Mouse (Mus musculus): Measurements from ENCODE around the gene Nkd2. TPM values are rescaled to one million over a fixed set of nuclear protein-coding genes. Genes with fewer than 3 reads are reported as not detected.

The Nkd2 gene
- polyA plus RNA-seq, 1 experiment from 2014 or later, result 12.3 TPM

GRCm38 (mm10) chr13:73827243-73827642, 20.2 kb downstream of the Nkd2 start:
- Histone ChIP-seq H3K9me3 (ENCODE audit: control insufficient read depth, low read length) (no peaks in the 10 kb centered on the region), H3K27me3 (ENCODE audit: control insufficient read depth, insufficient read depth, low read length) (no peaks in the 10 kb centered on the region), H3K4me2 (ENCODE audit: low read depth, low read length, severe bottlenecking) (no peak overlapping the region), H3K4me1 (replicated peaks; ENCODE audit: control insufficient read depth, insufficient read depth, low read length) (no peaks in the 10 kb centered on the region), H3K36me3 (ENCODE audit: control insufficient read depth, insufficient read depth, low read length) (no peaks in the 10 kb centered on the region), H3K9ac (ENCODE audit: low read length) (no peak overlapping the region), H3K27ac (ENCODE audit: low read depth, low read length) (no peak overlapping the region), H3K4me3 (ENCODE audit: low read depth, low read length) (no peak overlapping the region)
- 93% methylated on average over 8 of the region's 8 CpGs for WGBS
- DNase-seq (ENCODE audit: low spot score) (no peak), ATAC-seq (replicated peaks; ENCODE audit: low FRiP score) (no peak)

GRCm38 (mm10) chr13:73823711-73824110, 23.7 kb downstream of the Nkd2 start:
- H3K4me1 ChIP-seq (replicated peaks; ENCODE audit: control insufficient read depth, insufficient read depth, low read length), result no peaks in the 10 kb centered on the region
- no peak overlapping the region for H3K27ac ChIP-seq (ENCODE audit: low read depth, low read length)
- H3K4me2 ChIP-seq (ENCODE audit: low read depth, low read length, severe bottlenecking), result no peak overlapping the region
- DNase-seq (ENCODE audit: low spot score), result no peak
- no peaks in the 10 kb centered on the region for H3K36me3 ChIP-seq (ENCODE audit: control insufficient read depth, insufficient read depth, low read length)
- WGBS, result 90% methylated on average over 6 of the region's 6 CpGs
- H3K9ac ChIP-seq (ENCODE audit: low read length), result no peak overlapping the region
- H3K9me3 ChIP-seq (ENCODE audit: control insufficient read depth, low read length), result no peaks in the 10 kb centered on the region
- ATAC-seq (replicated peaks; ENCODE audit: low FRiP score), result no peak
- no peak overlapping the region for H3K4me3 ChIP-seq (ENCODE audit: low read depth, low read length)
- H3K27me3 ChIP-seq (ENCODE audit: control insufficient read depth, insufficient read depth, low read length), result no peaks in the 10 kb centered on the region

GRCm38 (mm10) chr13:73822187-73822800, 25.1 kb downstream of the Nkd2 start:
- no peaks in the 10 kb centered on the region for H3K4me1 ChIP-seq (replicated peaks; ENCODE audit: control insufficient read depth, insufficient read depth, low read length)
- H3K9ac ChIP-seq (ENCODE audit: low read length), result no peak overlapping the region
- no peaks in the 10 kb centered on the region for H3K36me3 ChIP-seq (ENCODE audit: control insufficient read depth, insufficient read depth, low read length)
- no peak overlapping the region for H3K4me2 ChIP-seq (ENCODE audit: low read depth, low read length, severe bottlenecking)
- DNase-seq (ENCODE audit: low spot score) (peak; percentile 72), ATAC-seq (replicated peaks; ENCODE audit: low FRiP score) (peak; percentile 28; the same call in 1 of the 2 replicates)
- no peaks in the 10 kb centered on the region for H3K9me3 ChIP-seq (ENCODE audit: control insufficient read depth, low read length)
- H3K27ac ChIP-seq (ENCODE audit: low read depth, low read length), result no peak overlapping the region
- 68% methylated on average over 4 of the region's 4 CpGs for WGBS
- H3K4me3 ChIP-seq (ENCODE audit: low read depth, low read length), result no peak overlapping the region
- no peaks in the 10 kb centered on the region for H3K27me3 ChIP-seq (ENCODE audit: control insufficient read depth, insufficient read depth, low read length)

GRCm38 (mm10) chr13:73821251-73821650, 26.2 kb downstream of the Nkd2 start:
- Histone ChIP-seq H3K4me3 (ENCODE audit: low read depth, low read length) (no peak overlapping the region), H3K4me2 (ENCODE audit: low read depth, low read length, severe bottlenecking) (no peak overlapping the region), H3K4me1 (replicated peaks; ENCODE audit: control insufficient read depth, insufficient read depth, low read length) (no peaks in the 10 kb centered on the region), H3K36me3 (ENCODE audit: control insufficient read depth, insufficient read depth, low read length) (no peaks in the 10 kb centered on the region), H3K27ac (ENCODE audit: low read depth, low read length) (no peak overlapping the region), H3K9me3 (ENCODE audit: control insufficient read depth, low read length) (no peaks in the 10 kb centered on the region), H3K27me3 (ENCODE audit: control insufficient read depth, insufficient read depth, low read length) (no peaks in the 10 kb centered on the region), H3K9ac (ENCODE audit: low read length) (no peak overlapping the region)
- ATAC-seq (replicated peaks; ENCODE audit: low FRiP score), result no peak
- 94% methylated on average over 7 of the region's 7 CpGs for WGBS
- DNase-seq (ENCODE audit: low spot score), result no peak

GRCm38 (mm10) chr13:73818921-73819320, 28.5 kb downstream of the Nkd2 start:
- Histone ChIP-seq H3K4me1 (replicated peaks; ENCODE audit: control insufficient read depth, insufficient read depth, low read length) (no peaks in the 10 kb centered on the region), H3K4me2 (ENCODE audit: low read depth, low read length, severe bottlenecking) (no peak overlapping the region), H3K36me3 (ENCODE audit: control insufficient read depth, insufficient read depth, low read length) (peaks cover 4% of the 10 kb centered on the region; the same call in 1 of the 2 replicates), H3K27me3 (ENCODE audit: control insufficient read depth, insufficient read depth, low read length) (no peaks in the 10 kb centered on the region), H3K9ac (ENCODE audit: low read length) (no peak overlapping the region), H3K4me3 (ENCODE audit: low read depth, low read length) (no peak overlapping the region), H3K27ac (ENCODE audit: low read depth, low read length) (no peak overlapping the region), H3K9me3 (ENCODE audit: control insufficient read depth, low read length) (no peaks in the 10 kb centered on the region)
- 81% methylated on average over 3 of the region's 3 CpGs for WGBS
- DNase-seq (ENCODE audit: low spot score), result no peak
- no peak for ATAC-seq (replicated peaks; ENCODE audit: low FRiP score)

- 88% methylated on average over 6 of the region's 6 CpGs for WGBS
- H3K27ac ChIP-seq (ENCODE audit: low read depth, low read length), result no peak overlapping the region
Observed at GRCm38 (mm10) chr13:73816338-73816737, 31.1 kb downstream of the Nkd2 start.

GRCm38 (mm10) chr13:73814181-73814580, 33.2 kb downstream of the Nkd2 start:
- no peaks in the 10 kb centered on the region for H3K27me3 ChIP-seq (ENCODE audit: control insufficient read depth, insufficient read depth, low read length)
- ATAC-seq (replicated peaks; ENCODE audit: low FRiP score), result no peak
- H3K4me1 ChIP-seq (replicated peaks; ENCODE audit: control insufficient read depth, insufficient read depth, low read length), result no peaks in the 10 kb centered on the region
- WGBS, result 91% methylated on average over 7 of the region's 7 CpGs
- no peak overlapping the region for H3K9ac ChIP-seq (ENCODE audit: low read length)
- H3K4me2 ChIP-seq (ENCODE audit: low read depth, low read length, severe bottlenecking), result no peak overlapping the region
- no peaks in the 10 kb centered on the region for H3K9me3 ChIP-seq (ENCODE audit: control insufficient read depth, low read length)
- DNase-seq (ENCODE audit: low spot score), result no peak
- H3K27ac ChIP-seq (ENCODE audit: low read depth, low read length), result no peak overlapping the region
- H3K36me3 ChIP-seq (ENCODE audit: control insufficient read depth, insufficient read depth, low read length), result peaks cover 13% of the 10 kb centered on the region; the same call in 1 of the 2 replicates
- no peak overlapping the region for H3K4me3 ChIP-seq (ENCODE audit: low read depth, low read length)

More at GRCm38 (mm10) chr13:73816338-73816737, 31.1 kb downstream of the Nkd2 start:
- no peaks in the 10 kb centered on the region for H3K4me1 ChIP-seq (replicated peaks; ENCODE audit: control insufficient read depth, insufficient read depth, low read length)
- no peak overlapping the region for H3K4me2 ChIP-seq (ENCODE audit: low read depth, low read length, severe bottlenecking)
- no peak overlapping the region for H3K9ac ChIP-seq (ENCODE audit: low read length)
- no peaks in the 10 kb centered on the region for H3K27me3 ChIP-seq (ENCODE audit: control insufficient read depth, insufficient read depth, low read length)
- no peak overlapping the region for H3K4me3 ChIP-seq (ENCODE audit: low read depth, low read length)
- DNase-seq (ENCODE audit: low spot score) (no peak), ATAC-seq (replicated peaks; ENCODE audit: low FRiP score) (no peak)
- H3K36me3 ChIP-seq (ENCODE audit: control insufficient read depth, insufficient read depth, low read length), result peaks cover 4% of the 10 kb centered on the region; the same call in 1 of the 2 replicates
- no peaks in the 10 kb centered on the region for H3K9me3 ChIP-seq (ENCODE audit: control insufficient read depth, low read length)

- Histone ChIP-seq H3K27me3 (ENCODE audit: control insufficient read depth, insufficient read depth, low read length) (no peaks in the 10 kb centered on the region), H3K4me3 (ENCODE audit: low read depth, low read length) (no peak overlapping the region), H3K4me1 (replicated peaks; ENCODE audit: control insufficient read depth, insufficient read depth, low read length) (no peaks in the 10 kb centered on the region), H3K4me2 (ENCODE audit: low read depth, low read length, severe bottlenecking) (no peak overlapping the region), H3K27ac (ENCODE audit: low read depth, low read length) (no peak overlapping the region), H3K9me3 (ENCODE audit: control insufficient read depth, low read length) (no peaks in the 10 kb centered on the region), H3K36me3 (ENCODE audit: control insufficient read depth, insufficient read depth, low read length) (peaks cover 14% of the 10 kb centered on the region; the same call in 1 of the 2 replicates), H3K9ac (ENCODE audit: low read length) (no peak overlapping the region)
- ATAC-seq (replicated peaks; ENCODE audit: low FRiP score) (no peak), DNase-seq (ENCODE audit: low spot score) (no peak)
- 89% methylated on average over 3 of the region's 3 CpGs for WGBS
Observed at GRCm38 (mm10) chr13:73812936-73813335, 34.5 kb downstream of the Nkd2 start.

- Histone ChIP-seq H3K9me3 (ENCODE audit: control insufficient read depth, low read length) (no peaks in the 10 kb centered on the region), H3K36me3 (ENCODE audit: control insufficient read depth, insufficient read depth, low read length) (peaks cover 26% of the 10 kb centered on the region), H3K27ac (ENCODE audit: low read depth, low read length) (no peak overlapping the region), H3K4me3 (ENCODE audit: low read depth, low read length) (no peak overlapping the region), H3K4me1 (replicated peaks; ENCODE audit: control insufficient read depth, insufficient read depth, low read length) (no peaks in the 10 kb centered on the region), H3K27me3 (ENCODE audit: control insufficient read depth, insufficient read depth, low read length) (no peaks in the 10 kb centered on the region), H3K4me2 (ENCODE audit: low read depth, low read length, severe bottlenecking) (no peak overlapping the region), H3K9ac (ENCODE audit: low read length) (no peak overlapping the region)
- ATAC-seq (replicated peaks; ENCODE audit: low FRiP score) (no peak), DNase-seq (ENCODE audit: low spot score) (no peak)
- 94% methylated on average over 5 of the region's 5 CpGs for WGBS
Observed at GRCm38 (mm10) chr13:73804914-73805313, 42.5 kb downstream of the Nkd2 start.

Data from forebrain, embryonic 11.5 days (tissue).